In genomic region chr2:178635685-178636084, GRCm38 (mm10) we compare ENCODE assay signal across 11 mouse cellular contexts.
DNase-seq lines count a peak whose midpoint lies in the region; ATAC-seq lines count a peak whose summit lies in the region.
"Had no signal": no experiment of that assay in that cellular context is flagged by ENCODE, and none has a peak within 500 bp of the region (broad histone marks: within the 10 kb centered on the region; RNA-seq: fewer than 3 reads in every experiment).

No protein-coding gene starts in this region.

- peaks cover 31% of the 10 kb centered on the region for H3K4me1 ChIP-seq in forebrain, embryonic 13.5 days
- H3K4me1 ChIP-seq in intestine, embryonic 16.5 days (ENCODE audit: control insufficient read depth, insufficient read depth, low read length): peaks cover 15% of the 10 kb centered on the region
- peaks cover 27% of the 10 kb centered on the region for H3K4me1 ChIP-seq in midbrain, embryonic 13.5 days (replicated peaks)
- H3K4me1 ChIP-seq: liver, embryonic 15.5 days had no signal

- H3K4me3 ChIP-seq in forebrain, embryonic 13.5 days: no peak overlapping the region
- no peak overlapping the region for H3K4me3 ChIP-seq in intestine, embryonic 16.5 days (ENCODE audit: low read length)
- H3K4me3 ChIP-seq in midbrain, embryonic 13.5 days (replicated peaks): no peak overlapping the region
- H3K4me3 ChIP-seq: liver, embryonic 15.5 days had no signal

- no peaks in the 10 kb centered on the region for H3K36me3 ChIP-seq in forebrain, embryonic 13.5 days (ENCODE audit: poor library complexity, severe bottlenecking)
- H3K36me3 ChIP-seq in intestine, embryonic 16.5 days (ENCODE audit: control insufficient read depth, insufficient read depth, low read length): no peaks in the 10 kb centered on the region
- no peaks in the 10 kb centered on the region for H3K36me3 ChIP-seq in midbrain, embryonic 13.5 days
- H3K36me3 ChIP-seq: liver, embryonic 15.5 days had no signal

- WGBS in forebrain, embryonic 13.5 days: 25% methylated on average over 4 of the region's 4 CpGs
- WGBS in intestine, embryonic 16.5 days: 41% methylated on average over 4 of the region's 4 CpGs
- 53% methylated on average over 4 of the region's 4 CpGs for WGBS in midbrain, embryonic 13.5 days

- peak; percentile 78 for ATAC-seq in forebrain, embryonic 13.5 days
- ATAC-seq in intestine, embryonic 16.5 days: peak; percentile 38; the same call in 1 of the 2 replicates
- ATAC-seq in midbrain, embryonic 13.5 days: peak; percentile 74

- no peaks in the 10 kb centered on the region for H3K9me3 ChIP-seq in forebrain, embryonic 13.5 days (replicated peaks)
- no peaks in the 10 kb centered on the region for H3K9me3 ChIP-seq in intestine, embryonic 16.5 days (ENCODE audit: control insufficient read depth, low read length)
- no peaks in the 10 kb centered on the region for H3K9me3 ChIP-seq in midbrain, embryonic 13.5 days
- H3K9me3 ChIP-seq: liver, embryonic 15.5 days had no signal

- H3K9ac ChIP-seq in forebrain, embryonic 13.5 days: no peak overlapping the region
- no peak overlapping the region for H3K9ac ChIP-seq in intestine, embryonic 16.5 days (ENCODE audit: low read depth, low read length)
- H3K9ac ChIP-seq in midbrain, embryonic 13.5 days (replicated peaks): no peak overlapping the region
- H3K9ac ChIP-seq: liver, embryonic 15.5 days had no signal

- DNase-seq in ZHBTc4 (ENCODE audit: low read depth, low spot score): peak; percentile 80
- DNase-seq in cerebellum, adult 9-10 months: no peak
- no peak for DNase-seq in gastrocnemius, postnatal 25 days
- no peak for DNase-seq in cerebellum, postnatal 4 days (ENCODE audit: low spot score in 2 of 2)
- DNase-seq: adrenal gland, adult 8-10 months; kidney, adult 11 months; thymus, postnatal 14 days had no signal

- H3K27ac ChIP-seq in forebrain, embryonic 13.5 days: no peak overlapping the region
- H3K27ac ChIP-seq in intestine, embryonic 16.5 days (ENCODE audit: low read length): no peak overlapping the region
- no peak overlapping the region for H3K27ac ChIP-seq in midbrain, embryonic 13.5 days
- H3K27ac ChIP-seq: liver, embryonic 15.5 days had no signal

- peaks cover 8% of the 10 kb centered on the region; the same call in 1 of the 2 replicates for H3K27me3 ChIP-seq in forebrain, embryonic 13.5 days
- no peaks in the 10 kb centered on the region for H3K27me3 ChIP-seq in intestine, embryonic 16.5 days (replicated peaks; ENCODE audit: control insufficient read depth, insufficient read depth, low read length)
- no peaks in the 10 kb centered on the region for H3K27me3 ChIP-seq in midbrain, embryonic 13.5 days
- H3K27me3 ChIP-seq: liver, embryonic 15.5 days had no signal

- no peak overlapping the region for H3K4me2 ChIP-seq in forebrain, embryonic 13.5 days
- no peak overlapping the region for H3K4me2 ChIP-seq in intestine, embryonic 16.5 days (ENCODE audit: low read depth, low read length)
- no peak overlapping the region for H3K4me2 ChIP-seq in midbrain, embryonic 13.5 days (replicated peaks)
- H3K4me2 ChIP-seq: liver, embryonic 15.5 days had no signal
